Mouse (Mus musculus): Measurements from ENCODE around the gene Cav2.

Gene Cav2

GRCm38 (mm10) chr6:17280939-17281756, at the start of gene Cav2:
Cav2 (plus strand) TSS chr6:17281185.
- TF ChIP-seq GATA4 (IDR thresholded peaks at IDR 0.05; ENCODE audit: insufficient replicate concordance, low read length) = peak; percentile 11; the same call in 1 of the 2 replicates

GRCm38 (mm10) chr6:17239693-17240092, 41.3 kb upstream of the Cav2 start:
- TF ChIP-seq GATA4 (IDR thresholded peaks at IDR 0.05; ENCODE audit: insufficient replicate concordance, low read length) = no peak

DNA sequence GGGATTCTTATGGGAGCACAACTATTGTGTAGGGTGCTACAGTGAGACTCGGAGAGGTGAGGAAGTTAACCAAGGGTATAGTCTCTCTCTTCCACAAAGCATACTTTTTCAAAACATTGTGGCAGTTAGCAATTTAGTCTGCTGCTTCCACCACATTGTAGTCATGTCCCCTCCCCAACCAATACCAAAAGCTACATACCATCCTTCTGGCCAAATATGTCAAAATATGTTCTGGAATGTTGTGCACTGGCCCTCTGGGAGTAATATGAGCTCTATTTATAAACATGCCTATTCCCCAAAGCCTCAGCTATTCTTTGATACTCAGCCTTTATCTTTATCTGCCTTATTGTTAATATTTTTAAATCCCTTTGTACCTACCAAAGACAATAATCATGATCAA, 40.0 kb upstream of the Cav2 start:
- TF ChIP-seq GATA4 (IDR thresholded peaks at IDR 0.05; ENCODE audit: insufficient replicate concordance, low read length) = no peak

GRCm38 (mm10) chr6:17246959-17247358, 34.0 kb upstream of the Cav2 start:
- no peak for TF ChIP-seq GATA4 (IDR thresholded peaks at IDR 0.05; ENCODE audit: insufficient replicate concordance, low read length)

DNA sequence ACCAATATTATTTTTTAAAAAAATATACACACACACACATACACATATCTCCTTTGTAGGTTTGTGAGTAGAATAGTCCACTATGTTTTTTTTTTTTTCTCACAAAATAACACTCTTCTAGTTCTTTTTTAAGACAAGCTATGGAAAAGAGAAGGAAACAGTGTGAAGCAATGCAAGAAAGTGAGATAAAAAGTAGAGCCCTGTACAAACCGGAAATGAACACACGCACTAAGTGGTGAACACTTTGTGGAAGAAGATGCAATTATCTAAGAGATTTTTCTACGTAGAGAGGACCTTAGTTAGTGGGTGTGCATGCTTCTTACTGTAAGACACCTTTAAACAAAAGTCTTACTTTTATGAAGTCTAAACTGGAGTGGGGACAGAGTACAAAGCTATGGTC, 33.3 kb upstream of the Cav2 start:
- no peak for TF ChIP-seq GATA4 (IDR thresholded peaks at IDR 0.05; ENCODE audit: insufficient replicate concordance, low read length)

DNA sequence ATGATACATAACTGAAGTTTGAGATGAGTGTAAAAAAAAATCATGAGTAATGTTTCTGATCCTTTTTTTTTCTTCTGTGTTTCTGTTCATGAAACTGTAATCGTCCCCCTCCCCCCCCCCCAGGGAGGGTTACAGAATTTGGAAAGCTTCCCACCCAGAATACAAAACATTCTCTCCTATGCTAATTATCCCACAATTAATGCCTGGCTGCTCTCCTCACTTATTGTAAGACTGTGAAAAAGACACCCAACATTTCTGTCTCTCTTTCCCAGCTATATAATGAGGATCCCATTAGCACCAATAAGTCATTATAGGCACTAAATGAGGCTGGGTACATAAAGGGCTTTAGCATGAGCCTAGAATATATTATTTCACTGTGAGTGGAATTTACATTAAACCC, 32.7 kb upstream of the Cav2 start:
- TF ChIP-seq GATA4 (IDR thresholded peaks at IDR 0.05; ENCODE audit: insufficient replicate concordance, low read length) = no peak

GRCm38 (mm10) chr6:17251958-17252357, 29.0 kb upstream of the Cav2 start:
- TF ChIP-seq GATA4 (IDR thresholded peaks at IDR 0.05; ENCODE audit: insufficient replicate concordance, low read length) = no peak

DNA sequence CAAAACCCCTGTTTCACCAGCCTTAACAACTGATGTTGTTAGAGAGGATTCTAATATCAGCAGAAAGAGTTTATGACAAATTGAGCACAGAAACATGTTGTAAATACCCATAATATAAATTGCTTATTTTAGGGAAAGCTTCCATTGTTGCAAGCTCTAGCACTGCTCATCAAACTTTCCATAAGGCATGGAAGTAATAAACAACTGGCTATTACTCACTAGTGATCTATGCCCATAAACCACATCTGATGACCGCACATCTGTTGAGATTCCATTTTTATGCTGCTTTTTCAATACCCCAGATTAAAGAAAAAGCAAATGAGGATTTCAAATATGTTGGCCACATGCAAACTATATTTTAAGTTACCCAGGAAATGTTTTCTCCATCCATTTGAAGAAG, 22.8 kb upstream of the Cav2 start:
- no peak for TF ChIP-seq GATA4 (IDR thresholded peaks at IDR 0.05; ENCODE audit: insufficient replicate concordance, low read length)

- no peak for TF ChIP-seq GATA4 (IDR thresholded peaks at IDR 0.05; ENCODE audit: insufficient replicate concordance, low read length)
Measured at GRCm38 (mm10) chr6:17258911-17259310, 22.1 kb upstream of the Cav2 start.

DNA sequence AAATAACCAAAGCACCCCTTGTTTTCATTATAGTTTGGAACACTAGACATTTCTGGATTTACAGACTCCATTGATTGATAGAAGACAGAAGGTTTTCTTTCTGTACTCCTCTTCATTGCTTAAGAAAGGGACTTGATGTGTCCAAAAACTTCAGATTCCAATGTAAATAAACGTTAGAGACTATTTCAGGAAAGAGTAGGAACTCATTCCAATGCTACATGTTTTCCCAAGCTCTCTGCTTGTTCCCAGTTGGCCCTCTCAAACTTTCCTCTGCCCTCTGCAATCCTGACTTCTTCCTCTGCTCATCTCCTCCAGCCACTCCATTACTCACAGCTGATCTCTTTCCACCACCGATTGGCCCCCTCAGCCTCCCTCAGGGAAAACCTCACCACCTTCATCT, 18.2 kb upstream of the Cav2 start:
- TF ChIP-seq GATA4 (IDR thresholded peaks at IDR 0.05; ENCODE audit: insufficient replicate concordance, low read length) = no peak

DNA sequence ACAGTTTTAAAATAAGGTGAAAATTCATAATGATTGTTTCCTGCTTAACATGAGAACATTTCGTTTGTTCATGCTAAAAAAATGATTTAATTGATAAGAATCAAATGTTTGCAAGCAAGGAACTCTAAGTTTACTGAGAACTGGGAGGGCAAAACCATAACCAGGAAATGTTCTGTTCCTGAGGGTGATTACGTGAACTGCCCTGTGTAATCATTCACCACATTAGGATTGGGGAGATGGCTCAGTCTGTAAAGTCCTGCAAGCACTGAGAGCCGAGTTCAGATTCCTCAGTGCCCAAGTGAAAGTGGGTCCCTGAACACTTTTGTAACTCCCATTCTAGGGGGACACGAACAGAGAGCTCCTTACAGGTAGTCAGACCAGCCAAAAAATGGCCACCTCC, 15.9 kb upstream of the Cav2 start:
- TF ChIP-seq GATA4 (IDR thresholded peaks at IDR 0.05; ENCODE audit: insufficient replicate concordance, low read length) = no peak

DNA sequence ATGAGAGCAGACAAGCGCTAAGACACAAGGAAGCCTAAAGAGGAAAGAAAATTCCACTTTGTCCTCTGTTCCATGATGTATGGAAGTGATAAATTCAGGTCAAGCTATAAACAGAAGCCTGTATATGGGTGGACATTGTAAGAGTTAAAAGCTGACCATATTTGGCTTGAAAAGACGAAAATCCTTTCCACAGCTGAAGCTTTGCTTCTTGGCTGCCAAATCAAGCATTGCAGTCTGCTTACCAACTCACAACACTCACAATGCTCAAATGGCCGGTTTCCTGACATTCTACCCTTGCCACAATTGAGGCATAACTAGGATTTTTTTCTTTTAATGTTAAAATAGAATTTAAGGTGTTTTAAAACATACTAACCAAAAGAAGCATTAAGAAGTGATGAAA, 14.5 kb upstream of the Cav2 start:
- TF ChIP-seq GATA4 (IDR thresholded peaks at IDR 0.05; ENCODE audit: insufficient replicate concordance, low read length) = no peak

GRCm38 (mm10) chr6:17278366-17278765, 2.6 kb upstream of the Cav2 start:
- TF ChIP-seq GATA4 (IDR thresholded peaks at IDR 0.05; ENCODE audit: insufficient replicate concordance, low read length) = no peak

DNA sequence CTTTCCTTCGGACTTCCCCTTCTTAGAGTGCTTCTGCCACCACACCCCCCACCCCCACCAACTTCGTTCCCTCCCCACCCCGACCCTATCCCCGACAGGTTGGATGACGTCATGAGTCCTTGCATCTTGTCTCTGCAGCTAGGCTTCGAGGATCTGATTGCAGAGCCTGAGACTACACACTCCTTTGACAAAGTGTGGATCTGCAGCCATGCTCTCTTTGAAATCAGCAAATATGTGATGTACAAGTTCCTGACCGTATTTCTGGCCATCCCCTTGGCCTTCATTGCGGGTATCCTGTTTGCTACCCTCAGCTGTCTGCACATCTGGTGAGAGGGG, 740 bp downstream of the Cav2 start:
- TF ChIP-seq GATA4 (IDR thresholded peaks at IDR 0.05; ENCODE audit: insufficient replicate concordance, low read length) = no peak

GRCm38 (mm10) chr6:17282159-17282558, 1.2 kb downstream of the Cav2 start:
- no peak for TF ChIP-seq GATA4 (IDR thresholded peaks at IDR 0.05; ENCODE audit: insufficient replicate concordance, low read length)

DNA sequence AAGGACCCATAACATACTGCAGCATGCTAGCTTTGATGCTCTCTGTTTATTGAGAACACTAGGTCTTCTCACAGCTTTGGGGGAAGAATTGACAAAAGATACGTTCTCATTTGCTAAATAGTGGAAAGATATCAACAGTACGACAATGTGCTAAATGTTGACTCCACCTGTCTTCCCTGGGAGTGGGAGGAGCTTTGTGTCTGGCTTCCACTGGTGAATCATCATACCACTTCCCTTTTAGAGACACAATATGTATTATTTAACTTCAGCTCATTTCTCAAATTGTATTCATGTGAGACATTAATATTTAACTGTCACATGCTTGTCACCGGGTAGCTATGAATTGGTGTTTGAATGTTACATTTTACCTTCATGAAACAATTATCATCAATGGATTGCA, 2.8 kb downstream of the Cav2 start:
- no peak for TF ChIP-seq GATA4 (IDR thresholded peaks at IDR 0.05; ENCODE audit: insufficient replicate concordance, low read length)

DNA sequence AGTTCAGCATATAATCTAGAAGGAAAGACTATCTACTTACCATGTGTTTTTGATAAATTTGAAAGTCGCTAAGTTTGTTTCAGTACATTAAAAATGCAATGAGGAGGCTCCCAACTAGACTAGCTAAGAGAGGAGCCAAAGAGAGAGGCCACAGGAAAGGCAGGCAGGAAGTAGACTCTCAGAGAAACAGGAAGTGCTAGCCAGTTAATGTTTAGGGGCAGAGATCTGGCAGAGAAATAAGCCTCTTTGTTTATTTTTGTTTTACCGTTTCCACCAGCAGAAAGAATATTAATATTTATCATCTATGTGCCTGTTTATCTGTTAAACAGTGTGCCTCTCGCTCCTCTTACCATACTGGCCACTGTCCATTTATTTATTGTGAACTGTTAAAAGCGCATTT, 5.4 kb downstream of the Cav2 start:
- peak; percentile 45; the same call in 1 of the 2 replicates for TF ChIP-seq GATA4 (IDR thresholded peaks at IDR 0.05; ENCODE audit: insufficient replicate concordance, low read length)

Data from liver, adult (tissue).